Mouse (Mus musculus) midbrain, embryonic 11.5 days (tissue): ENCODE data around the gene Hoxb4. TPM values are rescaled to one million over a fixed set of nuclear protein-coding genes. Genes with fewer than 3 reads are reported as not detected.

ENCODE experiments used
- ATAC-seq: fragments of 200-750 bp; cut with Nextera tagmentation; 2 replicates; pipeline ENCODE4 v1.8.0; 2017; ENCODE audit warnings: moderate TSS enrichment, moderate library complexity; ENCODE audit not compliant: low FRiP score
- DNase-seq: peaks from one replicate; pipeline ENCODE4 v3.0.0; 2015; ENCODE audit warnings: low spot score; ENCODE audit errors: missing footprints
- H3K27ac ChIP-seq: fragments of 300-500 bp; sonication (generic); 2 replicates; pipeline ENCODE4 v1.5.1; 2014; ENCODE audit warnings: low read depth, low read length
- H3K27me3 ChIP-seq: fragments of 300-500 bp; sonication (generic); 2 replicates; pipeline ENCODE4 v1.6.1; 2014; ENCODE audit warnings: mild to moderate bottlenecking, low read length, moderate library complexity, mixed read lengths; ENCODE audit not compliant: control insufficient read depth, insufficient read depth
- H3K36me3 ChIP-seq: fragments of 300-500 bp; sonication (generic); 2 replicates; pipeline ENCODE4 v1.6.1; 2014; ENCODE audit warnings: mild to moderate bottlenecking, low read length, moderate library complexity, mixed read lengths; ENCODE audit not compliant: control insufficient read depth, insufficient read depth
- H3K4me1 ChIP-seq: fragments of 300-500 bp; sonication (generic); 2 replicates; pipeline ENCODE4 v1.6.1; 2014; ENCODE audit warnings: low read length; ENCODE audit not compliant: control insufficient read depth, insufficient read depth
- H3K4me2 ChIP-seq: fragments of 300-500 bp; sonication (generic); 2 replicates; pipeline ENCODE4 v1.6.1; 2014; ENCODE audit warnings: mild to moderate bottlenecking, moderate library complexity
- H3K4me3 ChIP-seq: fragments of 300-500 bp; sonication (generic); 2 replicates; pipeline ENCODE4 v1.5.1; 2014; ENCODE audit warnings: low read depth, low read length
- H3K9ac ChIP-seq: fragments of 300-500 bp; sonication (generic); 2 replicates; pipeline ENCODE4 v1.6.1; 2014; ENCODE audit warnings: low read length
- H3K9me3 ChIP-seq: fragments of 300-500 bp; sonication (generic); 2 replicates; pipeline ENCODE4 v1.6.1; 2016; ENCODE audit warnings: low read length; ENCODE audit not compliant: control insufficient read depth
- WGBS: fragments of 180-500 bp; shearing (Covaris S2); extraction: QIAGEN DNeasy Blood & Tissue Kit; methylation state at CpG from one replicate; pipeline ENCODE4 v1.1.7; 2014; 5-methylcytosine and 5-hydroxymethylcytosine counted together
- polyA plus RNA-seq: library from polyadenylated mRNA; unstranded; fragments of >200 nt; fragmentation: Nextera tagmentation; extraction: Ambion mirVana; gene quantifications from 2 replicates; pipeline ENCODE4 v1.2.1, GENCODE M21; 2014

Hoxb4 gene
- polyA plus RNA-seq, 1 experiment from 2014 or later = not detected

DNA sequence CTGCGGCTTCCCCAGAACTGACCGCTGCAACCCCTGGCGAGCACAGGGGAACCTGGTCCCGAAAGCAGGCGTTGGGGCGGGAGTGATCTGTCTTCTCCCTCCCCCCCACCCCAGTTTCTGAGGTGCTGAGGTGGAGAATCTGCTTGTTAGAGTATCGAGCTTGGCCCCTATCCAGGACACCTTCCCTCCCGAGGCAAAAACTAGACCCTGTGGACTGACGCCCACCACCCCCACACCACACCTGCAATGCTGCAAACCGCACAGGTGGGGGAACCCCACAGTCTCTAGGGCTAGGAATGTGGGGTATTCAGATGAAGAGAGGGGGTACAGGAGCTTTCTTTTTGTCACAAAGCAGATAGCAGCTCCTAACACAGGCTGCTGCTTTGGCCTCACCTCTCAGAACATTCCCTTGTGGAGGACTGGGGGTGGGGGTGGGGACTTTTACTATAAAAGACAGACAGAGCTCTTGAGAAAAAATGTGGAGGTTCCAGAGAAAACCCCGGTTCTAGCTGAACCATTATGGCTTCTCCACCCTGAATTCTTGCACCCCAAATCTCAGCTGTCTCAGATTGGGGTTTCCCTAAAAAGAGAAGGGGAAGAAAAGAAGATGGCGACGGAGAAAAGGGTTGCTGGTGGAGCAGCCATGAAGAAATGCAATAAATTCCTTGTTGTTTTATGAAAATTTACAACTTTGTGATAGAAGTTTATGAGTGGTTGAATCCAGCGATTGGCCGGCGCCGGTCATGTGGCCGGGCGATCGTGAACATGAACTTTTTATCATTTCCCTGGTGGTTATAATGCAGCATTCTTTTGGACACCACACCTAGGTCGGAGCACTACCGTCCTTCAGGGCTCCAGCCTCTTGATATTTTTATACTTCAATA, 26.1 kb upstream of the Hoxb4 start, which contains the start of gene Hoxb6:
Gene Hoxb6, plus strand, starts transcription at position 796 of the 884 bp plus-strand sequence.
- no peak within 1 kb of the TSS for H3K9ac ChIP-seq
- H3K36me3 ChIP-seq = no peaks in the 10 kb centered on the region
- no peaks in the 10 kb centered on the region for H3K4me1 ChIP-seq
- no peaks in the 10 kb centered on the region for H3K9me3 ChIP-seq
- H3K4me3 ChIP-seq = no peak within 1 kb of the TSS
- no peak within 1 kb of the TSS for H3K4me2 ChIP-seq
- no peak within 1 kb of the TSS for H3K27ac ChIP-seq
- ATAC-seq (no peak), DNase-seq (no peak)
- peaks cover 98% of the 10 kb centered on the region for H3K27me3 ChIP-seq
- 1% methylated on average over 22 of the region's 22 CpGs for WGBS

DNA sequence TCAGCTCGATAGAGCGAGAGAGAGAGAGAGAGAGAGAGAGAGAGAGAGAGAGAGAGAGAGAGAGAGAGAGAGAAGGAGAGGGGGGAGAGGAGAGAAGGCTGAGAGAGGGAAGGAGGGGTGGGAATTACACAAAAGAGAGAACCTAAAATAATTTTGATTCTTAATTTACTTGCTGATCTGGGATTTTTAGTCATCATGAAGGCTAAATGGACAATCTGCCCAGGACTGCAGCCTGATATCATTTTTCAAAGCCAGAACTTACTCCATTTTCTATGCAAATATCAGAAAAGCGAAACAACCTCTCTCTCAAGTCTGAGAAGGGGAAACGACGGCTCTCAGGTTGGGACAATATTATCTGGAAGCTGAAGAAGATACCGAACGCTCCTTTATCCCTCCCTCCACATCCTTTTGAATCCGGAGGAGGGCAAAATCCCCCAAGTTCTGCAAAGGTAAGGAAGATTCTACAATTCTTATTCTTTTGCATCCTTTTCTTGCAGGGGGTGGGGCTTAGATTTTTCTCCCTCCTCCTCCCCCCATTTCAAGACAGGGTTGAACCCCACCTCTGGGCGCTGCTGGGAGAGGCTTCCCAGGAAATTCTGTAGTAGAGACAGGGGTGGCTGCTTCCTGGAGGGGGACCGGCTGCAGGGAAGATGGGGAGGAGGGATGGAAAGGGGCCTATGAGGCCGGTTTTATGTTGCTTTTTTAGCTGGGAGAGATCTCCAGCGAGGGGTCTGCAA, 25.3 kb upstream of the Hoxb4 start:
- DNase-seq = no peak
- H3K4me2 ChIP-seq = no peak overlapping the region
- H3K4me3 ChIP-seq = no peak overlapping the region
- H3K27ac ChIP-seq = no peak overlapping the region
- no peaks in the 10 kb centered on the region for H3K4me1 ChIP-seq
- no peaks in the 10 kb centered on the region for H3K9me3 ChIP-seq
- H3K27me3 ChIP-seq = peaks cover 98% of the 10 kb centered on the region
- H3K36me3 ChIP-seq = no peaks in the 10 kb centered on the region
- WGBS = 1% methylated on average over 12 of the region's 12 CpGs
- ATAC-seq = no peak
- no peak overlapping the region for H3K9ac ChIP-seq

- no peaks in the 10 kb centered on the region for H3K36me3 ChIP-seq
- 2% methylated on average over 22 of the region's 22 CpGs for WGBS
- no peak overlapping the region for H3K27ac ChIP-seq
- no peak overlapping the region for H3K9ac ChIP-seq
- peaks cover 98% of the 10 kb centered on the region for H3K27me3 ChIP-seq
- H3K4me3 ChIP-seq = no peak overlapping the region
- no peak for ATAC-seq
- DNase-seq = peak; percentile 92
- no peaks in the 10 kb centered on the region for H3K4me1 ChIP-seq
- no peaks in the 10 kb centered on the region for H3K9me3 ChIP-seq
- H3K4me2 ChIP-seq = no peak overlapping the region
Observed at GRCm38 (mm10) chr11:96293302-96293921, 24.7 kb upstream of the Hoxb4 start.

- no peak overlapping the region for H3K4me2 ChIP-seq
- under 1% methylated on average over 32 of the region's 32 CpGs for WGBS
Observed at GRCm38 (mm10) chr11:96294245-96295091, 23.6 kb upstream of the Hoxb4 start.

GRCm38 (mm10) chr11:96295092-96295835, 22.8 kb upstream of the Hoxb4 start:
- ATAC-seq = no peak
- DNase-seq = no peak
- H3K4me2 ChIP-seq = no peak overlapping the region
- under 1% methylated on average over 29 of the region's 30 CpGs for WGBS
- no peak overlapping the region for H3K4me3 ChIP-seq
- no peak overlapping the region for H3K9ac ChIP-seq
- no peaks in the 10 kb centered on the region for H3K4me1 ChIP-seq
- H3K27me3 ChIP-seq = peaks cover 98% of the 10 kb centered on the region
- no peak overlapping the region for H3K27ac ChIP-seq
- no peaks in the 10 kb centered on the region for H3K9me3 ChIP-seq
- H3K36me3 ChIP-seq = no peaks in the 10 kb centered on the region

More at GRCm38 (mm10) chr11:96294245-96295091, 23.6 kb upstream of the Hoxb4 start:
- peak; percentile 95 for DNase-seq
- ATAC-seq = no peak
- H3K36me3 ChIP-seq = no peaks in the 10 kb centered on the region
- H3K27ac ChIP-seq = no peak overlapping the region
- H3K4me1 ChIP-seq = no peaks in the 10 kb centered on the region
- no peak overlapping the region for H3K9ac ChIP-seq
- peaks cover 98% of the 10 kb centered on the region for H3K27me3 ChIP-seq
- no peak overlapping the region for H3K4me3 ChIP-seq
- no peaks in the 10 kb centered on the region for H3K9me3 ChIP-seq

DNA sequence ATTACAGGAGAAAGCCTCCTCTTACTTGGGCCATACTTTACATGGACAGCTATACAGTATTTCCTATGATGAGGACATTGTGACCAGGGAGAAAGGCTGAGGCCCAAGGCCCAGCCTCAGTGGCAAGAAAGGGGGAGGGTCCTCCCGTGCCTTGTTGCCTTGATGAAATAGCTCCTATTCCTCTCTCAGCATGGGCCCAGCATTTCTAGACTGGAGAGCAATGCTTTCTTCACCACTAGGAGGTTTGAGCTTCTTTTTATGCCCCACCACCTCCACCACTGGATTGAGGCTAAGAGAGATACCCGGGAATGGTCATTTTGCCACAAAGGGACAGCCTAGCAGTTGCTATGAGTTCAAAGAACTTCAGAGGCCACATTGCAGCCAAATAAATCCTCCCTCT, 21.1 kb upstream of the Hoxb4 start:
- no peak overlapping the region for H3K27ac ChIP-seq
- no peaks in the 10 kb centered on the region for H3K4me1 ChIP-seq
- no peak overlapping the region for H3K4me2 ChIP-seq
- no peaks in the 10 kb centered on the region for H3K36me3 ChIP-seq
- no peaks in the 10 kb centered on the region for H3K9me3 ChIP-seq
- 0% methylated on average over 2 of the region's 2 CpGs for WGBS
- no peak overlapping the region for H3K4me3 ChIP-seq
- peaks cover 100% of the 10 kb centered on the region for H3K27me3 ChIP-seq
- no peak overlapping the region for H3K9ac ChIP-seq
- ATAC-seq (no peak), DNase-seq (no peak)

DNA sequence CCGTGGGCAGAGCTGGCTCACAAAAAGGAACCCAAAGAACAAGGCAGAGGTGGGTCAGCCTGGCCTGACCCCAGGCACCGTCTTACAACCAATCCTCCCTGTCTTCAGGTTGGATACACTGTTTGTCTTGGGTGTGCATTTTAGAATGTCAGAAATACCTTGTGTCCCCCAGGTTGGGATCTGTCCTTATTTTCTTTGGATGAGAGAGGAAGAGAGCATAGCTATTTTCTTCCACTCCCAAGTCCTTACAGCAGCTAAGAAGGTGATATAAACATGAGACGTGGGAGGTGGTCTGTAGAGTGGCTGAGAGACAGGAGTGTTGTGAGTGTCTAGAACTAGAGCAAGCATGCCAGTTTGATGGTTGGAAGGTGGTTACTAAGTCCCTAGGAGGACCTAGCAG, 20.6 kb upstream of the Hoxb4 start:
- ATAC-seq = no peak
- WGBS = 4% methylated on average over 3 of the region's 3 CpGs
- Histone ChIP-seq H3K36me3 (no peaks in the 10 kb centered on the region), H3K4me1 (no peaks in the 10 kb centered on the region), H3K4me2 (no peak overlapping the region), H3K27ac (no peak overlapping the region), H3K9ac (no peak overlapping the region), H3K9me3 (no peaks in the 10 kb centered on the region), H3K27me3 (peaks cover 100% of the 10 kb centered on the region), H3K4me3 (no peak overlapping the region)
- peak; percentile 92 for DNase-seq
